ENCODE assay signal across 12 mouse cellular contexts in the genomic region with DNA sequence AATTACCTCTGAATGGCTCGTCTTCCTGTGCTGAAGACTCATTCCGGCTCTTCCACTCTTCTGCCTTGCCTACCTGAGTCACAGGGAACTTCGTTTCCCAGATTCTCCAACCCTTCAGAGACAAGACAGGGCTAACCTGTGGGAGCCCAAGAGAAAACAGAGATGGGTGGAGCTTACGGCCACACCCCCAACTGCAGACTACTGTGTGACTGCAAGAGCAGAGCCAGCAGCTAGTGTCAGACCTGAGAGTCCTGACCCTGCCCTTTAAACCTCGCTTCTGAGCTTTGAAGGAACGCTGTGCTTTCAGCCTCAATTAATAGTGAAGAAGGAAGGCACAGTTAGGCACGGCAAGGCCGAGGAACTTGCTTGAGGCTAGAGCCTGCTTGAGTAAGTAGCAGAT. TPM values are rescaled to one million over a fixed set of nuclear protein-coding genes. Genes with fewer than 3 reads are reported as not detected.
DNase-seq lines count a peak whose midpoint lies in the region; ATAC-seq and TF ChIP-seq lines count a peak whose summit lies in the region.
"Had no signal": no experiment of that assay in that cellular context is flagged by ENCODE, and none has a peak within 500 bp of the region (broad histone marks: within the 10 kb centered on the region; RNA-seq: fewer than 3 reads in every experiment).

No protein-coding gene starts in this region.

- H3K36me3 ChIP-seq in stomach, embryonic 16.5 days (ENCODE audit: control insufficient read depth, insufficient read depth, low read length), result no peaks in the 10 kb centered on the region
- no peaks in the 10 kb centered on the region for H3K36me3 ChIP-seq in stomach, postnatal 0 days (ENCODE audit: control insufficient read depth, insufficient read depth, low read length)
- H3K36me3 ChIP-seq in embryonic facial prominence, embryonic 11.5 days (replicated peaks; ENCODE audit: control insufficient read depth, insufficient read depth, low read depth, low read length), result no peaks in the 10 kb centered on the region
- no peaks in the 10 kb centered on the region for H3K36me3 ChIP-seq in midbrain, postnatal 0 days (ENCODE audit: insufficient read depth, low read length)

- 19% methylated on average over 8 of the region's 8 CpGs for WGBS in stomach, embryonic 16.5 days
- 13% methylated on average over 8 of the region's 8 CpGs for WGBS in stomach, postnatal 0 days
- WGBS in embryonic facial prominence, embryonic 11.5 days, result 21% methylated on average over 8 of the region's 8 CpGs
- 34% methylated on average over 8 of the region's 8 CpGs for WGBS in midbrain, postnatal 0 days

- DNase-seq in stomach, postnatal 0 days (ENCODE audit: low spot score), result no peak
- no peak for DNase-seq in embryonic facial prominence, embryonic 11.5 days (ENCODE audit: low spot score)
- peak; percentile 55 to 68 for DNase-seq in kidney, adult 8-10 months
- no peak for DNase-seq in midbrain, postnatal 0 days (ENCODE audit: low spot score)
- DNase-seq: heart, adult 2 months; layer of hippocampus, postnatal 36 days; right cerebral cortex, adult 18-20 months had no signal

- no peaks in the 10 kb centered on the region for H3K4me1 ChIP-seq in stomach, embryonic 16.5 days (ENCODE audit: control insufficient read depth, insufficient read depth, low read length)
- H3K4me1 ChIP-seq in stomach, postnatal 0 days (replicated peaks; ENCODE audit: control insufficient read depth, insufficient read depth), result no peaks in the 10 kb centered on the region
- H3K4me1 ChIP-seq in embryonic facial prominence, embryonic 11.5 days (ENCODE audit: control insufficient read depth, insufficient read depth, low read length), result no peaks in the 10 kb centered on the region
- no peaks in the 10 kb centered on the region for H3K4me1 ChIP-seq in midbrain, postnatal 0 days (ENCODE audit: insufficient read depth, low read length)

- H3K9me3 ChIP-seq in stomach, embryonic 16.5 days (replicated peaks; ENCODE audit: control insufficient read depth, low read length), result no peaks in the 10 kb centered on the region
- H3K9me3 ChIP-seq in stomach, postnatal 0 days (ENCODE audit: control insufficient read depth, low read length), result no peaks in the 10 kb centered on the region
- H3K9me3 ChIP-seq in embryonic facial prominence, embryonic 11.5 days (replicated peaks; ENCODE audit: control insufficient read depth, low read length), result no peaks in the 10 kb centered on the region
- no peaks in the 10 kb centered on the region for H3K9me3 ChIP-seq in midbrain, postnatal 0 days (ENCODE audit: low read length)

- H3K4me2 ChIP-seq in stomach, embryonic 16.5 days (ENCODE audit: low read depth, low read length), result 0 out of 2 replicates have a peak overlapping the region, but pooled peaks have one; percentile 12
- no peak overlapping the region for H3K4me2 ChIP-seq in stomach, postnatal 0 days (replicated peaks; ENCODE audit: low read depth)
- peak overlapping the region; percentile 23 for H3K4me2 ChIP-seq in embryonic facial prominence, embryonic 11.5 days (ENCODE audit: low read depth, low read length)
- no peak overlapping the region for H3K4me2 ChIP-seq in midbrain, postnatal 0 days (ENCODE audit: low read depth, low read length, poor library complexity, severe bottlenecking)
- H3K4me2 ChIP-seq: hindbrain, embryonic 14.5 days had no signal

- H3K27me3 ChIP-seq in stomach, embryonic 16.5 days (ENCODE audit: control insufficient read depth, insufficient read depth, low read length), result no peaks in the 10 kb centered on the region
- H3K27me3 ChIP-seq in stomach, postnatal 0 days (ENCODE audit: control insufficient read depth, insufficient read depth, low read length), result no peaks in the 10 kb centered on the region
- H3K27me3 ChIP-seq in embryonic facial prominence, embryonic 11.5 days (ENCODE audit: control insufficient read depth, insufficient read depth, low read length), result no peaks in the 10 kb centered on the region
- H3K27me3 ChIP-seq in midbrain, postnatal 0 days (ENCODE audit: insufficient read depth, low read length), result no peaks in the 10 kb centered on the region

- H3K4me3 ChIP-seq in stomach, embryonic 16.5 days (replicated peaks; ENCODE audit: low read length), result no peak overlapping the region
- no peak overlapping the region for H3K4me3 ChIP-seq in stomach, postnatal 0 days (ENCODE audit: low read depth, low read length)
- no peak overlapping the region for H3K4me3 ChIP-seq in embryonic facial prominence, embryonic 11.5 days (ENCODE audit: low read depth, low read length)
- no peak overlapping the region for H3K4me3 ChIP-seq in midbrain, postnatal 0 days (ENCODE audit: low read depth, low read length)
- H3K4me3 ChIP-seq: heart, adult 2 months had no signal

- no peak for TF ChIP-seq CTCF in stomach, postnatal 0 days (IDR thresholded peaks at IDR 0.05; ENCODE audit: low read depth)
- no peak for TF ChIP-seq CTCF in midbrain, postnatal 0 days (IDR thresholded peaks at IDR 0.05)

- no peak for TF ChIP-seq EP300 in stomach, postnatal 0 days (optimal IDR thresholded peaks at IDR 0.05)

- H3K27ac ChIP-seq in stomach, embryonic 16.5 days (ENCODE audit: low read length), result no peak overlapping the region
- H3K27ac ChIP-seq in stomach, postnatal 0 days (replicated peaks), result no peak overlapping the region
- H3K27ac ChIP-seq in embryonic facial prominence, embryonic 11.5 days (replicated peaks; ENCODE audit: low read depth, low read length), result no peak overlapping the region
- no peak overlapping the region for H3K27ac ChIP-seq in midbrain, postnatal 0 days (ENCODE audit: low read depth, low read length)
- H3K27ac ChIP-seq: heart, adult 2 months; hindbrain, embryonic 14.5 days; liver, embryonic 14.5 days had no signal

- no peak overlapping the region for H3K9ac ChIP-seq in stomach, embryonic 16.5 days (ENCODE audit: low read length)
- H3K9ac ChIP-seq in stomach, postnatal 0 days (ENCODE audit: low read length), result no peak overlapping the region
- H3K9ac ChIP-seq in embryonic facial prominence, embryonic 11.5 days (replicated peaks; ENCODE audit: low read length), result no peak overlapping the region
- no peak overlapping the region for H3K9ac ChIP-seq in midbrain, postnatal 0 days (replicated peaks; ENCODE audit: low read length, poor library complexity, severe bottlenecking)
- H3K9ac ChIP-seq: hindbrain, embryonic 14.5 days; liver, embryonic 14.5 days had no signal

- ATAC-seq in stomach, embryonic 16.5 days (ENCODE audit: insufficient read depth, low FRiP score), result no peak
- no peak for ATAC-seq in stomach, postnatal 0 days (ENCODE audit: low FRiP score, low TSS enrichment)
- ATAC-seq in embryonic facial prominence, embryonic 11.5 days (replicated peaks; ENCODE audit: insufficient number of reproducible peaks, low FRiP score, low TSS enrichment, low read depth), result no peak
- 0 out of 2 replicates have a peak, but pooled peaks have one; percentile 11 for ATAC-seq in megakaryocyte progenitor cell, adult 5-6 weeks (replicated peaks; ENCODE audit: poor library complexity)
- no peak for ATAC-seq in inflammation-experienced regulatory T-cells, adult 6 months
- ATAC-seq in midbrain, postnatal 0 days (ENCODE audit: low FRiP score), result no peak

RNA-seq across cellular contexts. Expression of a gene that starts 7.6 kb away (rescaled TPM):
- 1.9 and 2.8 TPM in 2 replicates for polyA plus RNA-seq in stomach, embryonic 16.5 days (2015; fragmentation: Nextera tagmentation; extraction: Ambion mirVana)
- 1.8 and 1.9 TPM in 2 replicates for polyA plus RNA-seq in stomach, postnatal 0 days (2015; fragmentation: Nextera tagmentation; extraction: Ambion mirVana)
- polyA plus RNA-seq in embryonic facial prominence, embryonic 11.5 days (2014; fragmentation: Nextera tagmentation; extraction: Ambion mirVana), result 4.4 and 8.1 TPM in 2 replicates
- 2.7 and 2.8 TPM in 2 replicates for total RNA-seq in megakaryocyte progenitor cell, adult 5-6 weeks (2015)
- 1.6 and 2.2 TPM in 2 replicates for total RNA-seq in megakaryocyte progenitor cell, adult 5-6 weeks (2017)
- 1 to 10 TPM; 6.2 to 6.9 (median 6.6) TPM for polyA plus RNA-seq in inflammation-experienced regulatory T-cells, adult 6 months (2017; shearing (Covaris generic))
- 47.4 and 47.6 TPM in 2 replicates for total RNA-seq in midbrain, postnatal 0 days (2014; rRNA removed)
- 17.1 and 18.9 TPM in 2 replicates for polyA plus RNA-seq in midbrain, postnatal 0 days (2015; fragmentation: Nextera tagmentation; extraction: Ambion mirVana)

Comparison
In these comparisons a context has a peak if more than half of its experiments do, and no peak if none do; other contexts are left out.
1. H3K4me2 ChIP-seq: peak in stomach, embryonic 16.5 days (single experiment) and embryonic facial prominence, embryonic 11.5 days (single experiment); none in stomach, postnatal 0 days (single experiment) and midbrain, postnatal 0 days (single experiment).
2. DNase-seq: peak in kidney, adult 8-10 months (2 of 2); none in stomach, postnatal 0 days (single experiment), embryonic facial prominence, embryonic 11.5 days (single experiment) and midbrain, postnatal 0 days (single experiment).